Mouse (Mus musculus) MEL (cell line): ENCODE results near the gene Samd4.

Experiments used
- CHD2 ChIP-seq: IDR thresholded peaks from 2 replicates; pipeline ENCODE4 v1.6.1; 2011; ENCODE audit warnings: low read length, improper control_type of control experiment
- CTCF ChIP-seq, 3 experiments: IDR thresholded peaks in 2 of 3; conservative IDR thresholded peaks in 1 of 3; 2 replicates each; pipeline ENCODE4 v1.5.1; 2011 to 2012; ENCODE audit warnings: low read length in 3 of 3, low read depth in 2 of 3, mild to moderate bottlenecking in 2 of 3, improper control_type of control experiment in 1 of 3, inconsistent platforms in 1 of 3, mixed read lengths in 1 of 3, moderate library complexity in 1 of 3; ENCODE audit not compliant: control insufficient read depth in 1 of 3, insufficient read depth in 1 of 3, poor library complexity in 1 of 3, severe bottlenecking in 1 of 3
- GABPA ChIP-seq: IDR thresholded peaks from 2 replicates; pipeline ENCODE4 v1.6.1; 2012; ENCODE audit warnings: low read depth, mild to moderate bottlenecking, inconsistent platforms, low read length, improper control_type of control experiment, moderate library complexity
- HCFC1 ChIP-seq: IDR thresholded peaks from 2 replicates; pipeline ENCODE4 v1.6.1; 2012; ENCODE audit warnings: low read depth, mild to moderate bottlenecking, inconsistent platforms, low read length, improper control_type of control experiment, moderate library complexity
- MAX ChIP-seq: IDR thresholded peaks from 2 replicates; pipeline ENCODE4 v1.6.1; 2011; ENCODE audit warnings: low read length, improper control_type of control experiment
- MEF2A ChIP-seq: IDR thresholded peaks from 2 replicates; pipeline ENCODE4 v1.6.1; 2014; ENCODE audit warnings: low read depth, mild to moderate bottlenecking, inconsistent platforms, low read length, improper control_type of control experiment; ENCODE audit not compliant: poor library complexity, insufficient replicate concordance, severe bottlenecking; ENCODE audit errors: extremely low read depth
- POLR2A ChIP-seq, 2 experiments: IDR thresholded peaks; 2 replicates each; pipeline ENCODE4 v1.6.1; 2011 to 2012; ENCODE audit warnings: low read length in 2 of 2, mild to moderate bottlenecking in 2 of 2, control low read depth in 1 of 2, improper control_type of control experiment in 1 of 2, low read depth in 1 of 2, moderate library complexity in 1 of 2; ENCODE audit not compliant: control insufficient read depth in 1 of 2, insufficient read depth in 1 of 2, poor library complexity in 1 of 2
- TAL1 ChIP-seq: IDR thresholded peaks from 2 replicates; pipeline ENCODE4 v1.6.1; 2012; ENCODE audit warnings: mild to moderate bottlenecking, inconsistent platforms, low read length, moderate library complexity, mixed read lengths
- USF1 ChIP-seq: IDR thresholded peaks from 2 replicates; pipeline ENCODE4 v1.6.1; 2014; ENCODE audit warnings: low read depth, mild to moderate bottlenecking, inconsistent platforms, low read length, improper control_type of control experiment, moderate library complexity
- USF2 ChIP-seq, 2 experiments: IDR thresholded peaks; 2 replicates each; pipeline ENCODE4 v1.6.1; 2011 to 2012; ENCODE audit warnings: improper control_type of control experiment in 2 of 2, low read length in 2 of 2, borderline replicate concordance in 1 of 2, inconsistent platforms in 1 of 2, low read depth in 1 of 2, mild to moderate bottlenecking in 1 of 2; ENCODE audit not compliant: insufficient read depth in 1 of 2

GRCm38 (mm10) chr14:46984542-46985125 lies 102.0 kb downstream of the Samd4 start:
- TF ChIP-seq CTCF (IDR thresholded peaks at IDR 0.05 in 2 of 3, conservative IDR thresholded peaks at IDR 0.05 in 1 of 3; ENCODE audit: control insufficient read depth in 1 of 3, insufficient read depth in 1 of 3, low read depth in 2 of 3, low read length in 3 of 3, poor library complexity in 1 of 3, severe bottlenecking in 1 of 3) (no peak), TAL1 (no peak), USF1 (no peak), HCFC1 (no peak), MAX (no peak), POLR2A (IDR thresholded peaks at IDR 0.05; ENCODE audit: control insufficient read depth in 1 of 2, insufficient read depth in 1 of 2, low read depth in 1 of 2, low read length in 2 of 2, poor library complexity in 1 of 2) (no peak), GABPA (no peak), CHD2 (no peak), MEF2A (no peak), USF2 (IDR thresholded peaks at IDR 0.05; ENCODE audit: borderline replicate concordance in 1 of 2, insufficient read depth in 1 of 2, low read depth in 1 of 2, low read length in 2 of 2) (no peak)
